Mouse (Mus musculus) embryonic facial prominence, embryonic 10.5 days (tissue): Measurements from ENCODE around the gene Plekhs1. TPM values are rescaled to one million over a fixed set of nuclear protein-coding genes. Genes with fewer than 3 reads are reported as not detected.

ENCODE experiments used
- DNase-seq: peaks from one replicate; pipeline ENCODE4 v3.0.0-alpha.2; 2017; ENCODE audit warnings: low spot score
- H3K27ac ChIP-seq: fragments of 300-500 bp; sonication (generic); replicated peaks from 2 replicates; pipeline ENCODE4 v1.5.1; 2016; ENCODE audit warnings: mild to moderate bottlenecking
- H3K27me3 ChIP-seq: fragments of 300-500 bp; sonication (generic); replicated peaks from 2 replicates; pipeline ENCODE4 v1.6.1; 2016; ENCODE audit warnings: low read depth, mild to moderate bottlenecking; ENCODE audit not compliant: poor library complexity, severe bottlenecking
- H3K36me3 ChIP-seq: fragments of 300-500 bp; sonication (generic); replicated peaks from 2 replicates; pipeline ENCODE4 v1.6.1; 2016; ENCODE audit warnings: mild to moderate bottlenecking, moderate library complexity
- H3K4me1 ChIP-seq: fragments of 300-500 bp; sonication (generic); 2 replicates; pipeline ENCODE4 v1.6.1; 2016
- H3K4me3 ChIP-seq: fragments of 300-500 bp; sonication (generic); 2 replicates; pipeline ENCODE4 v1.5.1; 2016; ENCODE audit warnings: mild to moderate bottlenecking, moderate library complexity
- H3K9me3 ChIP-seq: fragments of 300-500 bp; sonication (generic); 2 replicates; pipeline ENCODE4 v1.6.1; 2016; ENCODE audit warnings: mild to moderate bottlenecking
- WGBS: fragments of 180-500 bp; shearing (Covaris S2); methylation state at CpG from one replicate; pipeline ENCODE4 v1.1.7; 2016; 5-methylcytosine and 5-hydroxymethylcytosine counted together
- polyA plus RNA-seq: library from polyadenylated mRNA; unstranded; fragments of >200 nt; fragmentation: Nextera tagmentation; extraction: Ambion mirVana; gene quantifications from 2 replicates; pipeline ENCODE4 v1.2.1, GENCODE M21; 2016

The Plekhs1 gene
- polyA plus RNA-seq, 1 experiment from 2014 or later = 0.21 TPM

GRCm38 (mm10) chr19:56438357-56439071, 22.9 kb upstream of the Plekhs1 start:
- WGBS = 83% methylated on average over 7 of the region's 7 CpGs
- no peak overlapping the region for H3K27ac ChIP-seq
- H3K27me3 ChIP-seq = no peaks in the 10 kb centered on the region
- DNase-seq = no peak
- H3K9me3 ChIP-seq = no peaks in the 10 kb centered on the region
- H3K4me1 ChIP-seq = peaks cover 16% of the 10 kb centered on the region
- H3K4me3 ChIP-seq = no peak overlapping the region
- peaks cover 22% of the 10 kb centered on the region for H3K36me3 ChIP-seq

- Histone ChIP-seq H3K36me3 (peaks cover 18% of the 10 kb centered on the region), H3K4me3 (no peak overlapping the region), H3K27ac (0 out of 2 replicates have a peak overlapping the region, but pooled peaks have one; percentile 24), H3K9me3 (no peaks in the 10 kb centered on the region), H3K4me1 (peaks cover 19% of the 10 kb centered on the region), H3K27me3 (no peaks in the 10 kb centered on the region)
- no peak for DNase-seq
- WGBS = 88% methylated on average over 6 of the region's 6 CpGs
Measured at GRCm38 (mm10) chr19:56439072-56439434, 22.4 kb upstream of the Plekhs1 start.

- Histone ChIP-seq H3K36me3 (no peaks in the 10 kb centered on the region; the same call in 1 of the 2 replicates), H3K9me3 (no peaks in the 10 kb centered on the region), H3K27me3 (no peaks in the 10 kb centered on the region), H3K4me3 (no peak overlapping the region), H3K4me1 (peaks cover 14% of the 10 kb centered on the region), H3K27ac (no peak overlapping the region)
- DNase-seq = no peak
- WGBS = 90% methylated on average over 14 of the region's 14 CpGs
Measured at GRCm38 (mm10) chr19:56443445-56443844, 18.0 kb upstream of the Plekhs1 start.

- H3K4me3 ChIP-seq = no peak overlapping the region
- no peak overlapping the region for H3K27ac ChIP-seq
- H3K27me3 ChIP-seq = no peaks in the 10 kb centered on the region
- no peaks in the 10 kb centered on the region for H3K9me3 ChIP-seq
- no peaks in the 10 kb centered on the region for H3K36me3 ChIP-seq
- H3K4me1 ChIP-seq = peaks cover 13% of the 10 kb centered on the region
- no peak for DNase-seq
- 95% methylated on average over 4 of the region's 4 CpGs for WGBS
Measured at GRCm38 (mm10) chr19:56448784-56449183, 12.7 kb upstream of the Plekhs1 start.

- peaks cover 11% of the 10 kb centered on the region for H3K4me1 ChIP-seq
- no peak overlapping the region for H3K27ac ChIP-seq
- H3K9me3 ChIP-seq = no peaks in the 10 kb centered on the region
- no peaks in the 10 kb centered on the region for H3K27me3 ChIP-seq
- H3K36me3 ChIP-seq = no peaks in the 10 kb centered on the region
- no peak overlapping the region for H3K4me3 ChIP-seq
- WGBS = 90% methylated on average over 8 of the region's 8 CpGs
- DNase-seq = no peak
Measured at GRCm38 (mm10) chr19:56449537-56449936, 11.9 kb upstream of the Plekhs1 start.

GRCm38 (mm10) chr19:56450892-56451291, 10.5 kb upstream of the Plekhs1 start:
- WGBS = 87% methylated on average over 5 of the region's 5 CpGs
- DNase-seq = no peak
- no peak overlapping the region for H3K4me3 ChIP-seq
- H3K4me1 ChIP-seq = 0 out of 2 replicates have a peak, but pooled peaks cover under 1% of the 10 kb centered on the region
- no peak overlapping the region for H3K27ac ChIP-seq
- no peaks in the 10 kb centered on the region for H3K36me3 ChIP-seq
- H3K9me3 ChIP-seq = no peaks in the 10 kb centered on the region
- no peaks in the 10 kb centered on the region for H3K27me3 ChIP-seq

GRCm38 (mm10) chr19:56451867-56452266, 9.6 kb upstream of the Plekhs1 start:
- Histone ChIP-seq H3K4me3 (no peak overlapping the region), H3K9me3 (no peaks in the 10 kb centered on the region), H3K27ac (no peak overlapping the region), H3K4me1 (no peaks in the 10 kb centered on the region), H3K27me3 (0 out of 2 replicates have a peak, but pooled peaks cover 4% of the 10 kb centered on the region), H3K36me3 (no peaks in the 10 kb centered on the region)
- WGBS = 85% methylated on average over 4 of the region's 4 CpGs
- DNase-seq = no peak

GRCm38 (mm10) chr19:56452421-56452820, 9.0 kb upstream of the Plekhs1 start:
- H3K9me3 ChIP-seq = no peaks in the 10 kb centered on the region
- no peak for DNase-seq
- no peak overlapping the region for H3K27ac ChIP-seq
- 95% methylated on average over 2 of the region's 2 CpGs for WGBS
- no peak overlapping the region for H3K4me3 ChIP-seq
- H3K4me1 ChIP-seq = peaks cover 3% of the 10 kb centered on the region; the same call in 1 of the 2 replicates
- no peaks in the 10 kb centered on the region for H3K36me3 ChIP-seq
- H3K27me3 ChIP-seq = 0 out of 2 replicates have a peak, but pooled peaks cover 4% of the 10 kb centered on the region

- H3K4me3 ChIP-seq = no peak overlapping the region
- no peaks in the 10 kb centered on the region for H3K36me3 ChIP-seq
- H3K9me3 ChIP-seq = no peaks in the 10 kb centered on the region
- WGBS = 76% methylated on average over 4 of the region's 4 CpGs
- H3K27me3 ChIP-seq = 0 out of 2 replicates have a peak, but pooled peaks cover 4% of the 10 kb centered on the region
- peaks cover 9% of the 10 kb centered on the region; the same call in 1 of the 2 replicates for H3K4me1 ChIP-seq
- no peak for DNase-seq
- no peak overlapping the region for H3K27ac ChIP-seq
Measured at GRCm38 (mm10) chr19:56454862-56455261, 6.6 kb upstream of the Plekhs1 start.

GRCm38 (mm10) chr19:56455369-56455768, 6.1 kb upstream of the Plekhs1 start:
- H3K27me3 ChIP-seq = 0 out of 2 replicates have a peak, but pooled peaks cover 4% of the 10 kb centered on the region
- WGBS = 47% methylated on average over 2 of the region's 2 CpGs
- H3K27ac ChIP-seq = no peak overlapping the region
- no peak for DNase-seq
- H3K4me3 ChIP-seq = no peak overlapping the region
- no peaks in the 10 kb centered on the region for H3K9me3 ChIP-seq
- no peaks in the 10 kb centered on the region for H3K36me3 ChIP-seq
- peaks cover 11% of the 10 kb centered on the region; the same call in 1 of the 2 replicates for H3K4me1 ChIP-seq

- no peaks in the 10 kb centered on the region for H3K36me3 ChIP-seq
- 0 out of 2 replicates have a peak, but pooled peaks cover 4% of the 10 kb centered on the region for H3K27me3 ChIP-seq
- H3K4me1 ChIP-seq = peaks cover 12% of the 10 kb centered on the region; the same call in 1 of the 2 replicates
- WGBS = 88% methylated on average over 4 of the region's 4 CpGs
- H3K9me3 ChIP-seq = no peaks in the 10 kb centered on the region
- no peak for DNase-seq
- H3K4me3 ChIP-seq = no peak overlapping the region
- H3K27ac ChIP-seq = no peak overlapping the region
Measured at GRCm38 (mm10) chr19:56457569-56457968, 3.9 kb upstream of the Plekhs1 start.

GRCm38 (mm10) chr19:56459154-56460050, 2.0 kb upstream of the Plekhs1 start:
- Histone ChIP-seq H3K27ac (no peak overlapping the region), H3K9me3 (0 out of 2 replicates have a peak, but pooled peaks cover 6% of the 10 kb centered on the region), H3K27me3 (0 out of 2 replicates have a peak, but pooled peaks cover 4% of the 10 kb centered on the region), H3K4me1 (peaks cover 12% of the 10 kb centered on the region; the same call in 1 of the 2 replicates), H3K36me3 (no peaks in the 10 kb centered on the region), H3K4me3 (no peak overlapping the region)
- WGBS = 87% methylated on average over 10 of the region's 10 CpGs
- no peak for DNase-seq
